Mouse (Mus musculus): ENCODE measurements at regions not wholly inside any gene's neighbourhood (a gene's known extent, or its start where the extent isn't known, plus 50 kb on each side); places are given as distances from the start of the nearest gene placed in this dataset.
A peak's percentile ranks its signal among the peaks of the same experiment; 100 is the strongest.
"Not testable (repeated sequence)": the region's sequence is repeated elsewhere in the genome, so short reads cannot be mapped to it uniquely, and the experiment has no call there.

DNA sequence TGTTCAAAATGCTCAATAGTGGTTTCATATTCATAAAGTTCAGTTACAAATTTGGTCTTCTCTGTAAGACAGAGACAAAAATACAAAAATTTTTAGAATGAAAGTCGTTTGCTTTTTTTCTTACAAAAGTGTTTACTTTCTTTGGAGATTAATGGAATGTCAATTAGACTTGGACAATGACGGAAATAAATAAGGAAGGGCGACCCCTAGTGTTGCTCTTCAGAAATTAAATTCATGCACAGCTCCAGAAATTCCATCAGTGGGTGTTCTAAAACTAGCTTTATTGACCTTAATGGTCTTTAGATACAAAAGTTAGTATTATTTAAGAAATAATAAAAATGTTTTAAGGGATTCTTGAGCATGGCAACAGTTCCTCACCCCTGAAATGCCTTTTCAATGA is 141.8 kb upstream of the Lama2 start:
- no peak for DNase-seq (ENCODE audit: low spot score in 2 of 2)

DNA sequence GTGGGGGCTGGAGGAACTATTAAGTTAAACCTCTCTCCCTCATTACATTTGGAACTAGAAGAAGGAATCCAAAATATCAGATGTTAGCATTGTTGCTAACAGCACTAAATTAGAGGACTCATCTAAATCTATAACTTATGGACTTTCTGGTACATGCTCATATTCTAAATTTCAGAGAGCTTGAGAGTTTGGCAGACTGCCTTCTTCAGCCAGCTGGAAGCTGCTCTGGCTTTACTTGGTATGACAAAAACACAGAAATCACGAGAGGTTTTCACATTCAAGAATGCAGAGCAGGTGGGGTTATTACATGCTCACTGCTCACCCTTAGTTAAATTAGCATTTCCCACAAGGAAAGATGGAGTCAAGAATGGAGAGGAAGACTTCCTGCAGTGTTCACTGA is 182.8 kb upstream of the Lama2 start:
- DNase-seq (ENCODE audit: low spot score in 2 of 2): peak in 1 of 2 experiments; percentile 9

DNA sequence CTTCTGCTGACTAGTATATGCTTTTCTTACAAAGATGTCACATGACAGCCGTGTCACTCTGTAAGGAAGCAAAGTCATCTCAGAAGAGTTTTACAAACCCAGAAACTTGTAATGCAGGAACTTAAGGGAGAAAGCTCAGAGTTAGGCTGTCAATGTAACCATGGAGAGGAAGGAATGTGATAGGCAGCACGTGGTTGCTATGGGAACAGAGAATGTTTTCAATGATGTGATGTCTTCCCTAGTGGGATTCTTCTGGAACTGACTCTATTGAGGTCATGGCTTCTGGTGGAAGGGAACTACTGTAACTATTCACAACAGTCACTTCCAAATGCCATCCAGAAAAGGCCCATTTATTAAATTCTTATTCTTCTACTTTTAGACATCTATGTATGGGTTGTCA is 190.0 kb upstream of the Lama2 start:
- no peak for DNase-seq (ENCODE audit: low spot score in 2 of 2)

DNA sequence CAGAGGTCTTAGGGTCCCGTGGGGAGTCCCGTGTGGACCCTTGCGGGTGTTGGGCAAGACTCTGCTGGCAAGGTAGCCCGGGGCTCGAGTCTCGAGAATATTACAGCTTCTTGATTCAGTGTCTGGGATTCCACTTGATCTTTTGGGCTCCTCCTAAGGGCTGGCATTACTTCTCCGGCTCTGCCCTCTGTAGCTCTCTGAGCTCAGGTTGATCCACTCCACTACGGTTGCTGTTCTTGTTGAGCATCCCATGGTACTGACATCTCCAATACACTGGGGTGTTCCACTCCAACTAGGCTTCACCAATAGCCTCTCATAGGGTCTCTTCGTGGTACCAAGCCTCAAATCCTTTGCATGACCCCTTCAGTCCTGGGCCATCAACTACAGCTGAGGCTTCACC is 206.1 kb upstream of the Lama2 start:
- not testable (repeated sequence) for DNase-seq (ENCODE audit: low spot score in 2 of 2)

DNA sequence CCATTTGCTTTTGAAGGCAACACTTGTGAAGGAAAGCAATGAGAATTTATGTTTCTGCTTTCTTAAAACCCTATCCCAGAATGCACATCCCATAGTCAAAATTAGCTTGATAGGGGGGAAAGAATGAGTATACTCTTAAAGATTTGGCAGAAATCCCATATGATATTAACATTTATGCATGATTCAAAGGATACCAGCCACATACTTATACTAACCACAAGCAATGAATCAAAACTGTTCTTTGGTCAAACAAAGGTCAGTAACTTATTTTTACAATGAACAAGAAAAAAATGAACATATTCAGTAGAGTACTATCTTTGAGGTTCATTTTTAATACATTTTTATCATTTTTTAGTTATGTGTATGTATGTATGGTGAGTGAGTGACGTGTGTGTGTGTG is 208.8 kb upstream of the Lama2 start:
- no peak for DNase-seq (ENCODE audit: low spot score in 2 of 2)

DNA sequence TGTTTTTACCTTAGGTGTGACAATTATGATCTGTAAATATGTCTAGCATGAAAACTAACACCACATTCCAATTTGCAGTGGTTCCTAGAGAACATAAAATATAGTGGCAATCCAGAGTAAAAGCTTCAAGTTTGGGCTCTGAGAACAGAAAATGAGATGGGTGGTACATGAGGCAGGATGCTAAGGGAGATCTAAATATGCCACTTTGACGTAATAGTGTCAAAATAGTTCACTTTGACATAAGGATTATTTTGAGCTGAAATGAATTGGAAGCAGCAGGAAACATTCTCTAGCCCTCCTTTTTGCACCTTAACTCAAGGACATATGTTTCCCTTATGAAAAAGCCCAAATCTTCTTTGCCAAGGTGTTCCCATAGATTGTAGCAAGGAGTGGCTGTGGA is 219.1 kb upstream of the Lama2 start:
- DNase-seq (ENCODE audit: low spot score in 2 of 2): no peak

DNA sequence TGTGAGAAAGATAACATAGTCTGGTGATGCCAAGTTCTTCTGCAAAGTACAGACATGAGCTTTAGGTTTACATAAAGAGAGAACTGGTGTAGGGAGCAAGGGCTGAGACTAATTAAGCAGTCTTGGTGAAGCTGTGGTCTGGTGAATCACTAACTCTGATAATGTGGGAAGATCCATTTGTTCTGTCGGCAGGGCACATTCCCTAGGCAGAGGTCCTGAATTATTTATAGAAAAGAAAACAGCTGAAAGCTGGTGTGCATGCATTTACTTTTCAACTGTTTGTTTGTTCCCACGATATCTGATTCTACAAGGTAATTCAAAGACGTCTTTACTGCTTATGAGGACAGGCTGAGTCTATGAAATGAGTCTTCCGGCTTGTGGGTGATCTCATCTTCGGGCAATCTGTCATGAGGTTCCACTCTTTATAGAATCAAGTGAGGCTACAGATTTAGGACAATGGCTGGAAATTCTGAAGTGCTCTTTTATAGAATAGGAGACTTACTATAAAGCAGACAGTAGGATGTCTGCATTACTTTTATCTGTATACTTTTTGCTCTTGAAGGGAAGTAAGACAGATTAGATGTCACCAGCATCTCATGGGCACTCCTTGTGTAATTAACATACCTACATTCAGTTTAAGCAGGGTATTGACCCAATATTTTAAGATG is 221.6 kb upstream of the Lama2 start:
- no peak for DNase-seq (ENCODE audit: low spot score in 2 of 2)

DNA sequence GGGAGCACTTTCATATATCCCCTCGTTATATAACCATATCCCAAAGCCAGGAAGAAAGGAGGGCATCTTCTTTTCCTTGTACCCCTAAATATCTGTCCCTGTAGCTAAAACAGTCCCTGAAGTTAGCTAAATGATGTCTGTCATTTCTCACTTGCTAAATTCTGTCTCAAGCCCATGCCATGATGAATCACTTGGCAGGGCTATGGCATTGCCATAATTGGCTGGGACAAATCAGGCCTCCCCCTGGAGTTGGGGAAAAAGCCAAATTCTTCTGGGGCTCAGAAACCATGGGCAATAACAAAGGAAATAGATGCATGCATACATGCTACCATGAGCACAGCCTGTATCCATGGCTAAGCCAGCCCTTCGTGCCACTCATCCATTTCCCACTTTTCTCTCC is 223.5 kb upstream of the Lama2 start:
- no peak for DNase-seq (ENCODE audit: low spot score in 2 of 2)

DNA sequence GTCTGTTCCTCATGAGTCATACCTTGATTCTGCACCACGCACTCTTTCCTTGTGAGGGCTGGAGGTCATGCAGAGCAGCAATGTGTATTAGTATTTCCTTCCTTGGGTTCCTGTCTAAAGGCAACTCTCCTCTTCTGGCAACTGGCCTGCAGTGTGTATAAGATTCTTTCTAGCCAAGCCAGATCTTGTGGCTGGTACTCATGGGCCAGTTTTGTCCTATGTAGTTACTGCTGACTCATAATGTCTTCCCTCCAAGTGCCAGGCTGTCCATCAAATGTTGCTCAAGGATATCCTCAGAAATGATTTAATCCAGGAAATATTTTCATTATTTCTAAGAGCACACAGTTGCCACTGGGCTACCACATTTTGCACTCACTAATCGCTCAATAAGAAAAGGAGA is 211.0 kb upstream of the Ptprk start:
- DNase-seq (ENCODE audit: low spot score in 2 of 2): no peak

DNA sequence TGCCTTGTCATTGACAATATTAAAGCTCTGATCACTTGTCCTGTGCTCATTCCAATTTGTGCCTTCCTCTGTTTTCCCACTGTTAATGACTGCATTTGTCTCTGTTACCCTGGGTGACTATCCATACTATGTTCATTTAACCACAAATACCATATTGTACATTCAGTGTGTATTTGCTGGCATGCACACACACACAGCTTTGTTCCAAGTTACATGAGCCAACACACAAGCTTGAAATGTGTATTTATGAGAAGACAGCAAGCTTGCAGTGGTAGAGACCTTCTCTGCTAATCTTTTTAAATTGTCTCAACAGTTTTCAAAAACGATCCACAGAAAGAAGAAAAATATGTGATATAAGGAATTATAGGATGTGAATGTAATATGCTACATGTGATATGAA is 193.8 kb upstream of the Ptprk start:
- no peak for DNase-seq (ENCODE audit: low spot score in 2 of 2)

DNA sequence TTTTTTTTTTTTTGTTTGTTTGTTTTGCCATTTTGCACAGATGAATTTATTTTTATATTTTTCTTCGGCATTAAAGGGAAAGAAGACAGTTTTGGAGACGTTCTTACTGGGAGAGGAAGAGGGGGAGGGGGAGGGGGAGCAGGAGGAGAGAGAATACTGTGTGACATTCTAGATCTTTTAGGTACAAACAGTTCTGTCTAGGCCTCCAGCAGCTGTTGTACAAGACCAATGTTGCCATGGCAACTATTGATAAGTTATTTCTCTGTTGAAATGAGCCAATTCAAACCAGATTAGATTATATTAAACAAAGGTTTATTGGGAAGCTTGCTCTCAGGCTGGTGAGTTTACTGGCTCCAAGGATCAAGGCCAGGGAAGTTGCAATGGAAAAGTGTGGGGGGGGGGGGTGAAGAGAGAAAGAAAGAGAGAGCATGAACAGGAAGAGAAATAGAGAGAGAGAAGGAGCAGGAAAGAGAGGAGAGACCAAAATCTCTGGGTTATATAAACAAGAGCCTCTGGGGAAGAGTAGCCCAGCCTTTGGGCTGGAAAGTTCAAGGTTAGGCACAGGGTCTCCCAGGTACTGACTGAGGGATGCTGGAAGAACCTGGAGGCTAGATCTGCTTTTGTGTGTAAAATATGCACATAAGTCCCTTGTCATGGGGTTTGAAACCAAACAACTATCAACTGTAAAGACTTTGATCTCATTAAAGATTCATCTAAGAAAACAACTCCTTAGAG is 182.7 kb upstream of the Ptprk start:
- DNase-seq (ENCODE audit: low spot score in 2 of 2): no peak

DNA sequence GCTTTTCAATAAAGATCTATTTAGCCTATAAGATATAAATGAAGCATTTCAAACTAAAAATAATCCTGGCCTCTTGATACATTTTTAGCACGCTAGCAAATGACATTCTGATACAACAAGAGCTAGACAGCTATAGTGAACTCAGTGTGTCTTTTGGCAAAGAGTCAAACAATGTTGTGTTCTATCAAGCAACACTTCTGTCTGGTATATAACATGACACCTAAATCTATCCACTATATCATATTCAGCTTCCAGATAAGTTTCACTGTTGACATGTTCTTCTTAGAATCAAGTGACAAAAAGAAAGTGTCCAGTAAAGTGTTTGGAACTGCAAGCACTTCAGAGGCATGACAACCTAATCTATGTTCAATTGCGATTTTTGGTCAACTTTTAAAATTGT is 158.2 kb upstream of the Ptprk start:
- no peak for DNase-seq (ENCODE audit: low spot score in 2 of 2)

DNA sequence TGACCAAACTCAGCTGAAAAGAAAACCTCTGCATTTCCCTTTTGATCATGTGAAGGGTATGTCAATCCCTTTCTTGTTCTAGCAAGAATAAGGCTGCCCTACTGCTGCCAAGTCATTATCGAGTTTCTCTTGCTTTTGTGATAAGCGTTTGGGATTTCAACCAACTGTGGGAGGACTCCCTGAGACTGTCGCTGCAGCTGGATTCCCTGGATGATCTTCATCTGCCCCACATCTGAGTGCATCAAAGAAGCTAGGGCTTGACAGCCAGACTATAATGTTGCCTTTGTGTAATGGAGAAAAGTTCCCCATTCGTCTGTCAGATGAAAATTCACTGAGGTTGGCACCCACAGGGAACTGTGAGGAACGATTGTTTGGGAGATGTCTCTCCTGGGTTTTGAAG is 147.4 kb upstream of the Ptprk start:
- no peak for DNase-seq (ENCODE audit: low spot score in 2 of 2)

DNA sequence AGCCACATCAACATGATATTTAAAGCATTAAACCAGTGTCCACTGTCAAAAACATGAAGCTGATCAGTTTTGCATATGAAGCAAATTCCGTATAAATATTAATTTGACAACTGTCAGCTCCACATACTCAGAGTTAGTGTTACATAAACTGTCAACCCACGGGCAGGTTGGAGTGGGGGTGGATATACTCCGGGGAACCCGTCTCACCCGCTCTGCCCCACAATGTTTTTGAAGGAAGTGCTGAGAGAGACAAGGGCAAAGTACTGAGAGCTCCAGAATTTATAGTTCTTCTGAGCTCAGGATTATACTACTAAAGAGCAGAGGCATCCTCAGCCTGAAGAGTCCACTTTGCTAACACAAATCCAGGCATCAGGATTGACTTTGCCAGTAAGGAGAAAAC is 132.5 kb upstream of the Ptprk start:
- DNase-seq (ENCODE audit: low spot score in 2 of 2): no peak

DNA sequence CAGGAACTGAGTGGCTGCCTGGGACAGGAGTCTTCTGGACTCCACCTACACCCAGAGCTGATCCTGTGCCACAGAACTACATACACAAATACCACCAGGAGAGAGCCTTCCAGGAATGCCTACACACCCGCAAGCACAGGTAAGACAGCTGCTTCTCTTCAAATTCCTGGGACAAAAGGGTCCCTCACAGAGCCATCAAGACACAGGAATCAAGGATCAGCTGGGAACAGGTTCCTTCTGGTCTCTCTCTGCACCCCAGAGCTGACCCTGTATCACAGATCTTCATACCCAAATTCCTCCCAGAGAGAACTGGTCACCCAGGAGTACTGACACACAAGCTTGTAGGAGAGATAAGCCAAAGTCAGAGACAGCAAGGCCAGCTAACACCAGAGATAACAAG is 125.5 kb upstream of the Ptprk start:
- no peak for DNase-seq (ENCODE audit: low spot score in 2 of 2)

DNA sequence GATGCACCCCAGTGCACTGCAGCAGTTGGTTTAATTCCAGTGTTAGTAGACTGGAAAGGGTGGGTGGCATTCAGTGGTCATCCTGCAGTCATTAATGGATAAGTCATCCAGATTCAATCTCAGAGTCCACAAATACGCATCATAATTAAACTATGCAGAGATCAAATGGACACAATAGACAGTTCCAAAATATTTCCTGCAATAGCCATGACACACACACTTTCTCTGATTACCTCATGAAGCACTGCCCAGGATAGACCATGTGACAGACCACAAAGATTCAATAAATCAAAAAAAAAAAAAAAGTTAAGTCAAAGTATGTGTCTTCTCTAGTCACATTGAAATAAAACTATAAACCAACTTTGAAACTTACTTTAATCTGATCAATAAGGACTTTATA is 106.4 kb upstream of the Ptprk start:
- DNase-seq (ENCODE audit: low spot score in 2 of 2): no peak

DNA sequence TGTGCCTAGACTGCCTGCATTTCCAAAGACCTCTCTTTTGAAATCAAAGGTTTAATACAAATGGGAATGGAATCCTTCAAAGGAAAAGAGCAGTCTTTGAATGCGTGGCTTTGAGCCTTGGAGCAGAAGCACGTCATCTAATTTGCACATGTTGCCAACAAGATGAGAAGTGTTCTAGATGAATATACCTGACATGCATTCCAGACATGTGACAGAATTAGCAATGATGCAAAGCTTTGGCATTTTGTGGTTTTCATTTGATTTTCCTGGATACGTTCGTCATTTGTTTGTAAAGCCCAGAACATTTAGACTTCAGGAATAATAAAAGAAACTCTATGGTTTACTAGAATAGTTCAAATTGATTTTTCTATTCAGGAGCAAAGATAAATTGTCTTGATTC is 90.6 kb upstream of the Ptprk start:
- DNase-seq (ENCODE audit: low spot score in 2 of 2): no peak

DNA sequence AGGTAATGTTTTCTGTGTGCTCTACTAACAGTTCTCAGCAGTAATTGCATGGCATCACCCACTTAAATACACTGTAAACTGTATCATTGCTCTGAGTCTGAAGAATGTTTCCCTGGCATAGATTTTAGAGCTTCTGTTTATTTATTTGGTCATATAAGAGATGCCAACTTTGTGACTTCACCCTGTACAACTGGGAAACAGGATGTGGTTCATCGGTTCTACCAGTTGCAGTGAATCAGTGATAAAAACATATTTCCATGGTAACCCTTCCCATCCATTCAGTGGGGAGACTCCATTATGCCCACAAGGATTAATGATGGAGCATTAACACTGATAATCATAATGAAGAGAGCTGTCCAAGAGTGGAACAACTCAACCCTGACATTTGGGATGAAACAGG is 89.6 kb upstream of the Ptprk start:
- no peak for DNase-seq (ENCODE audit: low spot score in 2 of 2)

DNA sequence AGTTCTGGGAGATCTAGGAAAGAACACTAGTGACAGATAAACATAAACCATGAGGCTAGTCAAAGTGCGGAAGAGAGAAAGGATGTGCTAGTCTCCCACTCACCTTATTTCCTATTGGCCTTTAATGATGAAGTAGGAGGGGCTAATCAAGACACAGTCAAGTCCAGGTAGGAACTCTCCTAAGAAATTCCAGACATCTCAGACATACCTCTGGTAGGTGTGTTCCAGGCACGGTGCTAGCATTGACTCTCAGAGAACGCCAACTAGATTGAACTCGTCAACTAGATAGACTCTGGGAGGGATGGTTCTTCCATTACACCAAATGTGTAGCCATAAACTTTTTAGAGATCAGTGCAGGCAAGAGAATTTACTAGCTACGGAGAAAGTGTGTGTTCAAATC is 87.6 kb upstream of the Ptprk start:
- no peak for DNase-seq (ENCODE audit: low spot score in 2 of 2)

DNA sequence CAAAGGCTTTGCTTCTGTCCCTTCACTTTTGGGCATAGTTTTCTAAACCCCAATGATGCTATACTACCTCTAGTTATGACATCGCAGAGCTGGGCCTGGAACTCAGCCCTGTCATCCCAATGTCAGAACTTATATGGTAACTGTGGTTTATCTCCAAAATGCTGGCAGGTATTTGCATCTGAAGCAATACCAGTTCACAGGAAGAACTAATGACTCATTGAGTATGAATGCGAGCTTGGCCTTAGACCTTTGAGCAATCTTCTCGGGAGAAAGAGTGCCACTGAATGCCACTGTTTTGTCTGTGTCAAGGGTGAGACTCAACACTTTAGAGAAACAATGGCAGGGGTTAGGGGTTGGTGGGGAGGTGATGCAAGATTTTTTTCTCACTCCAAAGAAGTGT is 86.6 kb upstream of the Ptprk start:
- no peak for DNase-seq (ENCODE audit: low spot score in 2 of 2)

DNA sequence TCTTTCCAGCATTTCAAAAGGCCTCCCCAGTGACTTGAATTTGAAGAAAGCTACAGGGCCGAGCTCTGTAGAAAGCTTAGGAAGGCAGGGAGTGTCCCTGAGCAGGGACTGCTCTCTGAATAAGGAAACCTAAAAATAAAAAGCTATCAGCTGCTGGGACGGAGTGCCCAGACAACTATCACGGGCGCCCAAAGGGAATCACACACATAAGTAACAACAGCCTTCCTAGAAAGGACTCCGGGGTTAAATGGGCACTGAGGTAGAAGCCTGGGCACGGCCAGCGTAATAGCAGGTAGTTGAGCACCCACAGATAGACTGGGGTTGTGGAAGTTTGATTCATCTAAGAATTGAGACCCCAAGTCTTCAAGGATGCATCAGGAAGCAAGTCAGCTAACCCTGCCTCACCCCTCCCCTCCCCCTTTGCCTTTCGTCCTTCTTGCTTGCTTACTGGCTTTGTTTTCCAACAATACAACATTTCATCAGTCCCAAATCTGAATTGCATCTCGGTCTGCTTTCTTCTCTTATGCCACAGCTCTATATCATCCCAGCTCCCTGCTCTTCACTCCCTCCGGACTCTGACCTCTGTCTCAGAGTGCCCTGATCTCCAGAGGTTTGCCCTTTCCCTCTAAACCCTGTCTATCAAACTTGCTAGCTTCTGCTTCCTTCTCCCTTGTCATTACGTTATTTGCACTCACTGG is 84.1 kb upstream of the Ptprk start:
- no peak for DNase-seq (ENCODE audit: low spot score in 2 of 2)

DNA sequence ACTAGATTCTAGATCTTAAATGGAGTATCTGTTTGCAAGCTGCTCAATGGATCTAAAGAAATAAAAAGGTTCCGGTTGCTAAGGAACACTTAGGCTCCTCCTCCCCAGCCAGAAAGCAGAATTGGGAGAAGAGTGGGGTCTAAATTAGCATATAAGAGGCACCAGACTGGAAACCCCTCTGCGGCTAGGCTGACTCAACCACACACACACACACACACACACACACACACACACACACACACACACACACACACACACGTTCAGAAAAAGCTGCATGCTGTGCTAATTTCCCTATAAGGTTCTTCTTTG is 83.6 kb upstream of the Ptprk start:
- DNase-seq (ENCODE audit: low spot score in 2 of 2): no peak

Measured in gastrocnemius, postnatal 4 days (tissue).